Mouse (Mus musculus): Measurements from ENCODE around the gene Dpep3.

DNA sequence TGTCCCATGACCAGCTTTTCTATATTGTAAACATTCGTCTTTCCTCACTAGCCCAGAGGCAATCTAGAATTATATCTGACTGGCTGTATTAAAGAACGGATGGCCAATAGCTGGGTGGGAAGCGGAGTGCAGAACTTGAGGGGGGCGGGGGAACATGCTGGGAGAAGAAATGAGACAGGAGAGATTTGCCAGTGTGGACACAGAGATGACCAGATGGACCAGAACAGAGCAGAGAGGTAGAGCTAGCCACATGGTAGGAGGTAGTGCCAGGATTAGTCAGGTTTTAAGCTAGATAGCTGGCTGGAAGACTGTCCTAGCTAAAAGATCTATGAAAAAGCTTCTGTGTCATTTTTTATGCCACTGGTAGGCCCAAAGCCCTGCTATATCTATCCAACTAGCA lies 22.7 kb upstream of the Dpep3 start:
- TF ChIP-seq CTCF (conservative IDR thresholded peaks at IDR 0.05; ENCODE audit: insufficient read depth, insufficient read length, low read depth, low read length) (no peak), POLR2A (IDR thresholded peaks at IDR 0.05; ENCODE audit: low read depth, low read length) (no peak)
